Mouse (Mus musculus): ENCODE results near the gene Lim2.

DNA sequence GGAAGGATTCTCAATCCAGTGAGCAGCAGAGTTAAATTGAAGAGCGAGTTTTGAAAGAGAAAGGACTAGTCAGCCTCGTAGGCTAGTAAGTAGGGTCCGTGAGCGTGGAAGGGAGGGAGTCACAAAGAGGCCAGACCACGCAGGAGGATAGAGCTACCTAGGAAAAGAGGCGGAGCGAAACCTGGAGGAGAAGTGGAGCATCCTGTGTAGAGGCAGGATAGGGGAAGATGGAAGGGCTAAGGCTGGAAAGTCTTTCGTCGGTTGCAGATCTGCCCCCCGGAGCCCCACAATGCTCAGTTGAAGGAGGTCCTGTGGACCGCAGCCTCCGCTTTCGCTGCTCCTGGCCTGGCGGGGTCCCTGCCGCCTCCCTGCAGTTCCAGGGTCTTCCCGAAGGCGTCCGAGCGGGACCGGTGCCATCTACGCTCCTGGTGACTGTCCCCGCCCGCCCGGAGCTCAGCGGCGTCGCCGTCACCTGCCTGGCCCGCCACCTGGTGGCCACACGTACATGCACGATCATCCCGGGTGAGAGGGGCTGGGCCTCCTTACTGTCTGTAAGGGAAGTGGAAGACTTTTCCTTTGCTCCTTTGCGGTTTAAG lies 38.7 kb downstream of the Lim2 start:
- TF ChIP-seq GATA1 (IDR thresholded peaks at IDR 0.05; ENCODE audit: borderline replicate concordance, low read length) (no peak), FLI1 (IDR thresholded peaks at IDR 0.05; ENCODE audit: low read length) (no peak)
